Mouse (Mus musculus): Measurements from ENCODE around the gene Ces1d. TPM values are rescaled to one million over a fixed set of nuclear protein-coding genes. Genes with fewer than 3 reads are reported as not detected.

The Ces1d gene
- polyA plus RNA-seq, 3 experiments from 2014 or later, result not detected

GRCm38 (mm10) chr8:93132196-93132595, 65.4 kb downstream of the Ces1d start:
- ATAC-seq, result no peak

GRCm38 (mm10) chr8:93131233-93131980, 66.2 kb downstream of the Ces1d start, which contains the start of gene Ces1c:
Ces1c (minus strand) TSS chr8:93131283.
- ATAC-seq, result no peak

GRCm38 (mm10) chr8:93126476-93126875, 71.2 kb downstream of the Ces1d start:
- no peak for ATAC-seq

GRCm38 (mm10) chr8:93122005-93122404, 75.6 kb downstream of the Ces1d start:
- no peak for ATAC-seq

Other genes with a start within 250 kb of the Ces1d start
- not detected for gene Slc6a2, start 237.8 kb downstream of the Ces1d start, polyA plus RNA-seq (2017; shearing (Covaris generic))
- not detected for gene Ces1a, start 149.6 kb downstream of the Ces1d start, polyA plus RNA-seq (2017; shearing (Covaris generic))
- not detected for gene Ces1b, start 117.8 kb downstream of the Ces1d start, polyA plus RNA-seq (2017; shearing (Covaris generic))
- gene Ces1c, start 66.6 kb downstream of the Ces1d start, polyA plus RNA-seq (2017; shearing (Covaris generic)), result not detected
- not detected for gene Ces1e, start 31.8 kb upstream of the Ces1d start, polyA plus RNA-seq (2017; shearing (Covaris generic))
- not detected for gene Ces1f, start 81.9 kb upstream of the Ces1d start, polyA plus RNA-seq (2017; shearing (Covaris generic))
- not detected for gene Ces1g, start 139.5 kb upstream of the Ces1d start, polyA plus RNA-seq (2017; shearing (Covaris generic))
- not detected for gene Ces1h, start 181.9 kb upstream of the Ces1d start, polyA plus RNA-seq (2017; shearing (Covaris generic))